Mouse (Mus musculus) urinary bladder, postnatal 4 days (tissue): ENCODE measurements at regions not wholly inside any gene's neighbourhood (a gene's known extent, or its start where the extent isn't known, plus 50 kb on each side); places are given as distances from the start of the nearest gene placed in this dataset.

ENCODE experiments used
- DNase-seq, 2 experiments: peaks; one replicate each; pipeline ENCODE4 v3.0.0; 2021 to 2022; ENCODE audit warnings: low spot score in 2 of 2

- no peak for DNase-seq
These were observed 67.4 kb upstream of the Adgra3 start for GRCm38 (mm10) chr5:50126177-50126576.

- DNase-seq, result no peak
These were observed 66.9 kb upstream of the Adgra3 start for GRCm38 (mm10) chr5:50125676-50126075.

- no peak for DNase-seq
These were observed 64.0 kb upstream of the Adgra3 start for GRCm38 (mm10) chr5:50122829-50123241.

- no peak for DNase-seq
These were observed 61.1 kb upstream of the Adgra3 start for GRCm38 (mm10) chr5:50119860-50120259.
